Mouse (Mus musculus) stomach, embryonic 14.5 days (tissue): ENCODE measurements around the gene Lrrc14b. TPM values are rescaled to one million over a fixed set of nuclear protein-coding genes. Genes with fewer than 3 reads are reported as not detected.

Experiments used
- ATAC-seq: fragments of 200-750 bp; cut with Nextera tagmentation; 2 replicates; pipeline ENCODE4 v1.8.0; 2017; ENCODE audit warnings: low read depth, moderate TSS enrichment; ENCODE audit not compliant: insufficient number of reproducible peaks, insufficient read depth, low FRiP score
- H3K27ac ChIP-seq: fragments of 300-500 bp; sonication (generic); 2 replicates; pipeline ENCODE4 v1.5.1; 2014; ENCODE audit warnings: mild to moderate bottlenecking, low read length, moderate library complexity, mixed read lengths
- H3K27me3 ChIP-seq: fragments of 300-500 bp; sonication (generic); 2 replicates; pipeline ENCODE4 v1.6.1; 2014; ENCODE audit warnings: low read length, control low read depth, mixed read lengths; ENCODE audit not compliant: control insufficient read depth, insufficient read depth
- H3K36me3 ChIP-seq: fragments of 300-500 bp; sonication (generic); 2 replicates; pipeline ENCODE4 v1.6.1; 2014; ENCODE audit warnings: mild to moderate bottlenecking, control low read depth, low read length, moderate library complexity, mixed read lengths; ENCODE audit not compliant: control insufficient read depth, insufficient read depth
- H3K4me1 ChIP-seq: fragments of 300-500 bp; sonication (generic); 2 replicates; pipeline ENCODE4 v1.6.1; 2014; ENCODE audit warnings: low read length, control low read depth, mixed read lengths; ENCODE audit not compliant: control insufficient read depth, insufficient read depth
- H3K4me2 ChIP-seq: fragments of 300-500 bp; sonication (generic); replicated peaks from 2 replicates; pipeline ENCODE4 v1.6.1; 2014; ENCODE audit warnings: low read depth, low read length, control low read depth
- H3K4me3 ChIP-seq: fragments of 300-500 bp; sonication (generic); 2 replicates; pipeline ENCODE4 v1.5.1; 2014; ENCODE audit warnings: low read depth, low read length, control low read depth
- H3K9ac ChIP-seq: fragments of 300-500 bp; sonication (generic); replicated peaks from 2 replicates; pipeline ENCODE4 v1.6.1; 2014; ENCODE audit warnings: low read depth, mild to moderate bottlenecking, control low read depth, low read length, moderate library complexity, mixed read lengths
- H3K9me3 ChIP-seq: fragments of 300-500 bp; sonication (generic); 2 replicates; pipeline ENCODE4 v1.6.1; 2016; ENCODE audit warnings: low read depth, low read length, control low read depth; ENCODE audit not compliant: control insufficient read depth
- WGBS: fragments of 180-500 bp; shearing (Covaris S2); extraction: QIAGEN DNeasy Blood & Tissue Kit; methylation state at CpG from one replicate; pipeline ENCODE4 v1.1.7; 2014; 5-methylcytosine and 5-hydroxymethylcytosine counted together
- polyA plus RNA-seq: library from polyadenylated mRNA; unstranded; fragments of >200 nt; fragmentation: Nextera tagmentation; extraction: Ambion mirVana; gene quantifications from 2 replicates; pipeline ENCODE4 v1.2.1, GENCODE M21; 2014

Gene Lrrc14b
- polyA plus RNA-seq, result not detected in 2 replicates

- ATAC-seq, result no peak
- Histone ChIP-seq H3K9ac (no peak within 1 kb of the TSS), H3K36me3 (peaks cover 15% of the 10 kb centered on the region), H3K27me3 (no peaks in the 10 kb centered on the region), H3K4me1 (no peaks in the 10 kb centered on the region), H3K27ac (no peak within 1 kb of the TSS), H3K9me3 (no peaks in the 10 kb centered on the region), H3K4me3 (no peak within 1 kb of the TSS), H3K4me2 (no peak within 1 kb of the TSS)
- WGBS, result 73% methylated on average over 8 of the region's 8 CpGs
Observed at GRCm38 (mm10) chr13:74363859-74364235, at the start of gene Lrrc14b. Gene Lrrc14b, minus strand, starts transcription at chr13:74364005.

- no peaks in the 10 kb centered on the region for H3K4me1 ChIP-seq
- H3K27me3 ChIP-seq, result no peaks in the 10 kb centered on the region
- no peaks in the 10 kb centered on the region for H3K9me3 ChIP-seq
- peak; percentile 33; the same call in 1 of the 2 replicates for ATAC-seq
- H3K36me3 ChIP-seq, result no peaks in the 10 kb centered on the region
- H3K4me3 ChIP-seq, result no peak within 1 kb of the TSS
- no peak within 1 kb of the TSS for H3K27ac ChIP-seq
- H3K9ac ChIP-seq, result no peak within 1 kb of the TSS
- 14% methylated on average over 11 of the region's 11 CpGs for WGBS
- H3K4me2 ChIP-seq, result no peak within 1 kb of the TSS
Observed at GRCm38 (mm10) chr13:74399298-74399839, 35.6 kb upstream of the Lrrc14b start, which contains the start of gene Ftl1-ps1. Gene Ftl1-ps1, plus strand, starts transcription at chr13:74399694.

GRCm38 (mm10) chr13:74391156-74391555 lies 27.4 kb upstream of the Lrrc14b start:
- H3K9me3 ChIP-seq, result no peaks in the 10 kb centered on the region
- no peaks in the 10 kb centered on the region for H3K27me3 ChIP-seq
- no peak for ATAC-seq
- H3K4me2 ChIP-seq, result no peak overlapping the region
- 78% methylated on average over 2 of the region's 2 CpGs for WGBS
- no peak overlapping the region for H3K4me3 ChIP-seq
- no peak overlapping the region for H3K27ac ChIP-seq
- no peaks in the 10 kb centered on the region for H3K4me1 ChIP-seq
- no peaks in the 10 kb centered on the region for H3K36me3 ChIP-seq
- H3K9ac ChIP-seq, result no peak overlapping the region

GRCm38 (mm10) chr13:74390371-74390990 lies 26.7 kb upstream of the Lrrc14b start, which contains the start of gene Zfp72:
Gene Zfp72, minus strand, starts transcription at chr13:74390836.
- Histone ChIP-seq H3K27me3 (no peaks in the 10 kb centered on the region), H3K27ac (no peak within 1 kb of the TSS)
- under 1% methylated on average over 14 of the region's 14 CpGs for WGBS

GRCm38 (mm10) chr13:74389730-74390129 lies 25.9 kb upstream of the Lrrc14b start:
- Histone ChIP-seq H3K4me3 (peak overlapping the region; percentile 64; the same call in 1 of the 2 replicates), H3K4me1 (no peaks in the 10 kb centered on the region), H3K36me3 (no peaks in the 10 kb centered on the region), H3K27ac (no peak overlapping the region), H3K9ac (no peak overlapping the region), H3K27me3 (no peaks in the 10 kb centered on the region), H3K9me3 (no peaks in the 10 kb centered on the region), H3K4me2 (peak overlapping the region; percentile 49)
- ATAC-seq, result no peak
- WGBS, result 58% methylated on average over 6 of the region's 6 CpGs

More at GRCm38 (mm10) chr13:74390371-74390990, 26.7 kb upstream of the Lrrc14b start, which contains the start of gene Zfp72:
- no peaks in the 10 kb centered on the region for H3K36me3 ChIP-seq
- H3K9me3 ChIP-seq, result no peaks in the 10 kb centered on the region
- no peaks in the 10 kb centered on the region for H3K4me1 ChIP-seq
- peak within 1 kb of the TSS; percentile 64 for H3K4me3 ChIP-seq
- peak within 1 kb of the TSS; percentile 49 for H3K4me2 ChIP-seq
- H3K9ac ChIP-seq, result peak within 1 kb of the TSS; percentile 56
- ATAC-seq, result peak; percentile 88

GRCm38 (mm10) chr13:74382289-74382688 lies 18.5 kb upstream of the Lrrc14b start:
- WGBS, result 45% methylated on average over 3 of the region's 3 CpGs
- Histone ChIP-seq H3K9ac (no peak overlapping the region), H3K27ac (no peak overlapping the region; the same call in 1 of the 2 replicates), H3K4me2 (no peak overlapping the region), H3K36me3 (no peaks in the 10 kb centered on the region), H3K4me3 (no peak overlapping the region), H3K9me3 (no peaks in the 10 kb centered on the region), H3K27me3 (no peaks in the 10 kb centered on the region), H3K4me1 (0 out of 2 replicates have a peak, but pooled peaks cover 4% of the 10 kb centered on the region)
- no peak for ATAC-seq

GRCm38 (mm10) chr13:74381533-74382276 lies 17.9 kb upstream of the Lrrc14b start:
- Histone ChIP-seq H3K9ac (no peak overlapping the region), H3K27ac (no peak overlapping the region; the same call in 1 of the 2 replicates), H3K4me1 (0 out of 2 replicates have a peak, but pooled peaks cover 4% of the 10 kb centered on the region), H3K4me2 (no peak overlapping the region), H3K4me3 (no peak overlapping the region), H3K27me3 (no peaks in the 10 kb centered on the region), H3K36me3 (no peaks in the 10 kb centered on the region), H3K9me3 (no peaks in the 10 kb centered on the region)
- no peak for ATAC-seq
- 61% methylated on average over 10 of the region's 10 CpGs for WGBS

GRCm38 (mm10) chr13:74363176-74363858 lies 488 bp downstream of the Lrrc14b start:
- H3K27me3 ChIP-seq, result no peaks in the 10 kb centered on the region
- H3K4me2 ChIP-seq, result no peak overlapping the region
- no peaks in the 10 kb centered on the region for H3K4me1 ChIP-seq
- H3K27ac ChIP-seq, result no peak overlapping the region
- H3K36me3 ChIP-seq, result peaks cover 20% of the 10 kb centered on the region
- WGBS, result 88% methylated on average over 13 of the region's 13 CpGs
- H3K4me3 ChIP-seq, result no peak overlapping the region
- no peaks in the 10 kb centered on the region for H3K9me3 ChIP-seq
- peak; percentile 33; the same call in 1 of the 2 replicates for ATAC-seq
- H3K9ac ChIP-seq, result no peak overlapping the region
